Mouse (Mus musculus): ENCODE data around the gene Plcg2. TPM values are rescaled to one million over a fixed set of nuclear protein-coding genes. Genes with fewer than 3 reads are reported as not detected.

The Plcg2 gene
- polyA plus RNA-seq, 1 experiment from 2014 or later, result 1.8 TPM

DNA sequence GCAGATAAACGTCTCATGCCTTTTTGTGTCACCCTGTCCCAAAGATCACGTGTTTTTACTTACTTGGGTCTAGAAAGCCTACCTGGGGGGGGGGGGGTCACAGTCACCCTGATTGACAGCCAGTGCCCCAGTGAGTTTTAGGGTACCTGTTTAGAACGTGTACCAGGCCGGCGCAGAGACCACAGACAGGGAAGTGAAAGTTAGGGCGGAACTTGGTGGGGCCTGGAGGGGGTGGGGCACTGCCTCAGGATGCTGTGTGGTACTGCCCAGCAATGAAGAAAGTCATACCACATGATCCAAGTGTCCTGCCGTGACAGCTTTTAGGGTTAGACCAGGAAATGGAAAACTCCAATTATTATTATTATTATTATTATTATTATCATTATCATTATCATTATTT lies 22.3 kb upstream of the Plcg2 start:
- ATAC-seq (ENCODE audit: low FRiP score) (no peak), DNase-seq (ENCODE audit: low spot score) (no peak)
- no peaks in the 10 kb centered on the region for H3K4me1 ChIP-seq (replicated peaks; ENCODE audit: control insufficient read depth, insufficient read depth, low read length)
- no peak overlapping the region for H3K27ac ChIP-seq (ENCODE audit: low read depth, low read length)
- no peak overlapping the region for H3K4me3 ChIP-seq (ENCODE audit: low read depth, low read length)
- 77% methylated on average over 7 of the region's 7 CpGs for WGBS
- no peak overlapping the region for H3K4me2 ChIP-seq (replicated peaks; ENCODE audit: low read depth, low read length)
- H3K36me3 ChIP-seq (ENCODE audit: control insufficient read depth, insufficient read depth, low read length), result no peaks in the 10 kb centered on the region
- no peak overlapping the region for H3K9ac ChIP-seq (ENCODE audit: low read depth, low read length)
- H3K9me3 ChIP-seq (ENCODE audit: control insufficient read depth, low read length), result no peaks in the 10 kb centered on the region
- no peaks in the 10 kb centered on the region for H3K27me3 ChIP-seq (ENCODE audit: control insufficient read depth, insufficient read depth, low read length)

DNA sequence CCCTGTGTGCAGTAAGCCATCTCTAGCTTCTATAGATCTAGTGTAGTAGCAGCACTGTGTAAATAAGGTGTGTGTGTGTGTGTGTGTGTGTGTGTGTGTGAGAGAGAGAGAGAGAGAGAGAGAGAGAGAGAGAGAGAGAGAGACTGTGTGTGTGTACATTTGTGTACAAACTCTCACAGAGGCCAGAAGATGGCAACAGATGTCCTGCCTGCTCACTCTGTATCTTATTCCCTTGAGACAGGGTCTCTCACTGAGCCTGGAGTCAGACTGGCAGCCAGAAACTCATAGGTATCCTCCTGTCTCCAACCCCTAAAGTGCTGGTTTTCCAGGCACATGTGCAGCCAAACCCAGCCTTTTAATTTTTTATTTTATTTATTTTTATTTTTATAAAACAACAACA lies 20.0 kb upstream of the Plcg2 start:
- no peaks in the 10 kb centered on the region for H3K4me1 ChIP-seq (replicated peaks; ENCODE audit: control insufficient read depth, insufficient read depth, low read length)
- no peak overlapping the region for H3K27ac ChIP-seq (ENCODE audit: low read depth, low read length)
- no peaks in the 10 kb centered on the region for H3K36me3 ChIP-seq (ENCODE audit: control insufficient read depth, insufficient read depth, low read length)
- no peak overlapping the region for H3K4me2 ChIP-seq (replicated peaks; ENCODE audit: low read depth, low read length)
- H3K27me3 ChIP-seq (ENCODE audit: control insufficient read depth, insufficient read depth, low read length), result no peaks in the 10 kb centered on the region
- no peaks in the 10 kb centered on the region for H3K9me3 ChIP-seq (ENCODE audit: control insufficient read depth, low read length)
- no peak overlapping the region for H3K4me3 ChIP-seq (ENCODE audit: low read depth, low read length)
- no peak for DNase-seq (ENCODE audit: low spot score)
- ATAC-seq (ENCODE audit: low FRiP score), result no peak
- H3K9ac ChIP-seq (ENCODE audit: low read depth, low read length), result no peak overlapping the region

DNA sequence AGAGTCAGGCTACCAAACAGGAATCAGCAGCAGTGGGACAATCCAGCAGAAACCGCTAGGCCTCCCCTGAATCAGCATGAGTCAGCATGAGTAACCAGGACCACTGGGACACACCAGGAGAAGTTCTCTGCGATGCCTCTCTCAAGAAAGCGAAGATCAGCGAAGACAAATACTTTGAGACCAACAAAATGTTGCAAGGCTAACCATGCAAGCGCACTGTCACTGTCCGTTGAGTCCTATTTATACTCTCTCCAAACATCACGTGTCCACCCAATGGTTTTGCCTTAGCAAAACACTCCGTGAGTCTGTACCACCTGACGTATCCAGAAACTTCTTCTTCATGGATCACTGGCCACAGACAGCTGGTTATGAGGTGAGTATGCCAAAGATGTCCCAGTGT lies 18.1 kb upstream of the Plcg2 start:
- Histone ChIP-seq H3K27me3 (ENCODE audit: control insufficient read depth, insufficient read depth, low read length) (no peaks in the 10 kb centered on the region), H3K9me3 (ENCODE audit: control insufficient read depth, low read length) (no peaks in the 10 kb centered on the region), H3K9ac (ENCODE audit: low read depth, low read length) (no peak overlapping the region), H3K27ac (ENCODE audit: low read depth, low read length) (no peak overlapping the region), H3K4me3 (ENCODE audit: low read depth, low read length) (no peak overlapping the region), H3K4me1 (replicated peaks; ENCODE audit: control insufficient read depth, insufficient read depth, low read length) (no peaks in the 10 kb centered on the region), H3K4me2 (replicated peaks; ENCODE audit: low read depth, low read length) (no peak overlapping the region), H3K36me3 (ENCODE audit: control insufficient read depth, insufficient read depth, low read length) (no peaks in the 10 kb centered on the region)
- WGBS, result 94% methylated on average over 9 of the region's 9 CpGs
- no peak for ATAC-seq (ENCODE audit: low FRiP score)
- no peak for DNase-seq (ENCODE audit: low spot score)

DNA sequence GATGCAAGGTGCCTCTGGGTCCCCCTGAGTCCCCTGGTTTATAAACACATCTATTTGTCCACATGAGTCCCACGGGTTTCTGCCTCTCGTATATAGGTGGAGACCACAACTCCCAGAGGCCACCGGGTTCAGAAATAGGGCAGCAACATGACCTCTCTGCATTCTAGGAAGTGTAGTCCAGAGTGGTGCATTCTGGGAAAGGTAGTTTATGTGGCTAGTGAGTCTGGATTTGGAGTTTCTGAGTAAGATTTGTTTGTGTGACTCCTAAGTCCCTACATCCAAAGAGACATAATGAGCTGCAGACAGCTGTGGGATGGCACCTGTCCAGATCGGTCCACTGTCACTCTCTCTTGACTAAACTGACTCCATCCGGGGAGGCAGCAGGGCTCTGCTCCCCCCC lies 17.6 kb upstream of the Plcg2 start:
- ATAC-seq (ENCODE audit: low FRiP score) (no peak), DNase-seq (ENCODE audit: low spot score) (no peak)
- Histone ChIP-seq H3K27me3 (ENCODE audit: control insufficient read depth, insufficient read depth, low read length) (no peaks in the 10 kb centered on the region), H3K9me3 (ENCODE audit: control insufficient read depth, low read length) (no peaks in the 10 kb centered on the region), H3K27ac (ENCODE audit: low read depth, low read length) (no peak overlapping the region), H3K4me2 (replicated peaks; ENCODE audit: low read depth, low read length) (no peak overlapping the region), H3K36me3 (ENCODE audit: control insufficient read depth, insufficient read depth, low read length) (no peaks in the 10 kb centered on the region), H3K9ac (ENCODE audit: low read depth, low read length) (no peak overlapping the region), H3K4me1 (replicated peaks; ENCODE audit: control insufficient read depth, insufficient read depth, low read length) (no peaks in the 10 kb centered on the region), H3K4me3 (ENCODE audit: low read depth, low read length) (no peak overlapping the region)
- WGBS, result 80% methylated on average over 5 of the region's 5 CpGs

DNA sequence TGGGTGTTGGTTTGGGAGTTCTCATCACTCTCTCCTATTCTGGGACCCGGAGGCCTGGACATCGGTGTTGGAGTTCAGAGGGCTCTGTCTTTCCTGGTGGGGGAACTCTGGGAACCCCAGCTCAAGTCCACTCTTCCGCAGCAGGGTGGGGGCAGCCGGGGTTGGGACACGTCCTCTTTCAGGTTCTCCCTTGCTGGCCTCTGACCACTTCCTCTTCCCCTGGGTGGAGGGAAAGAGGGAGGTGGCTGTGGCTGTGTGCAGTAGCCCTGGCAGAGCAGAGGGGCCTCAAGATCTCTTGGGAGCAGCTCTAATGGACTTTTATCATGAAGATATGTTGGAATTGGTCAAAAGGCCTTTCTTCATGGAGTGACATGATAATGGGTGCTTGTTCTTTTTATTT lies 16.3 kb upstream of the Plcg2 start:
- ATAC-seq (ENCODE audit: low FRiP score), result no peak
- WGBS, result 88% methylated on average over 5 of the region's 5 CpGs

DNA sequence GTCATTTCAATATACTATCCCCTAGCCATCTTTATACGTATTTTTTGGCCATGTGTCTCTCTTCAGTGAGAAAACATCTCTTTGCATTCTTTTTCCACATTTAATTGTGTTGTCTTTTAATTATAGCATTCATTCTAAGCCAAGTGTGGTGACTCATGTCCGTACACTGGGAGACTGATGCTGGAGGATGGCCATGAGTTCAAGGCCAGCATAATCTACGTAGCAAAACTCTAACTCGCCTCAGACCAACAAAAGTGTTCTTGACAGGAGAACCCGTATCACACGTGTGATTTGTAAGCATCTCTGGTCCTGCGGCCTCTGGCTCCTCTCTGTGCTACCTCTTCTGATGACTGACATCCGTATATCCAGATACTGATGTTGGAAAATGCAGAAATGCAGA lies 13.4 kb upstream of the Plcg2 start:
- no peak for DNase-seq (ENCODE audit: low spot score)
- Histone ChIP-seq H3K36me3 (ENCODE audit: control insufficient read depth, insufficient read depth, low read length) (no peaks in the 10 kb centered on the region), H3K9me3 (ENCODE audit: control insufficient read depth, low read length) (no peaks in the 10 kb centered on the region), H3K4me2 (replicated peaks; ENCODE audit: low read depth, low read length) (no peak overlapping the region), H3K27ac (ENCODE audit: low read depth, low read length) (no peak overlapping the region), H3K27me3 (ENCODE audit: control insufficient read depth, insufficient read depth, low read length) (no peaks in the 10 kb centered on the region), H3K9ac (ENCODE audit: low read depth, low read length) (no peak overlapping the region), H3K4me1 (replicated peaks; ENCODE audit: control insufficient read depth, insufficient read depth, low read length) (no peaks in the 10 kb centered on the region), H3K4me3 (ENCODE audit: low read depth, low read length) (no peak overlapping the region)
- WGBS, result 89% methylated on average over 8 of the region's 8 CpGs
- no peak for ATAC-seq (ENCODE audit: low FRiP score)

More for the DNA sequence above, 16.3 kb upstream of the Plcg2 start:
- H3K4me1 ChIP-seq (replicated peaks; ENCODE audit: control insufficient read depth, insufficient read depth, low read length), result no peaks in the 10 kb centered on the region
- H3K27ac ChIP-seq (ENCODE audit: low read depth, low read length), result no peak overlapping the region
- H3K9me3 ChIP-seq (ENCODE audit: control insufficient read depth, low read length), result no peaks in the 10 kb centered on the region
- DNase-seq (ENCODE audit: low spot score), result no peak
- no peak overlapping the region for H3K4me3 ChIP-seq (ENCODE audit: low read depth, low read length)
- H3K36me3 ChIP-seq (ENCODE audit: control insufficient read depth, insufficient read depth, low read length), result no peaks in the 10 kb centered on the region
- no peaks in the 10 kb centered on the region for H3K27me3 ChIP-seq (ENCODE audit: control insufficient read depth, insufficient read depth, low read length)
- H3K9ac ChIP-seq (ENCODE audit: low read depth, low read length), result no peak overlapping the region
- H3K4me2 ChIP-seq (replicated peaks; ENCODE audit: low read depth, low read length), result no peak overlapping the region

DNA sequence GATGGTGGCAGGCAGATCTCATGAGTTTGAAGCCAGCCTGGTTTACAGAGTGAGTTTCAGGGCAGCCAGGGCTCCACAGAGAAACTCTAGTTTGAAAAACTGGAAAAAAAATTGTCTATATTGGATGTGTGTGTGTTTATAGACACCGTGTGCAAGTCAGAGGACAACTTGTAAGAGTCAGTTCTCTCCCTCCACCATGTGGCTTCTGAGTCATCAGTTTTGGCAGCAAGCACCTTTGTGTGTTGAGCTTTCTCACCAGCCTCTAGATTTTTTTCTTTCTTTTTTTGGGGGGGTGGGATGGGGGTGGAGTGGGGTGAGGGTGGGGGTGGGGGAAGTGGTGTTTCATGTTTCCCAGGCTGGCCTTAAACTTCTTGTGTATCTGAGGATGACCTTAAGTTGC lies 12.8 kb upstream of the Plcg2 start:
- H3K4me2 ChIP-seq (replicated peaks; ENCODE audit: low read depth, low read length), result no peak overlapping the region
- H3K36me3 ChIP-seq (ENCODE audit: control insufficient read depth, insufficient read depth, low read length), result no peaks in the 10 kb centered on the region
- no peaks in the 10 kb centered on the region for H3K9me3 ChIP-seq (ENCODE audit: control insufficient read depth, low read length)
- ATAC-seq (ENCODE audit: low FRiP score) (no peak), DNase-seq (ENCODE audit: low spot score) (no peak)
- H3K4me1 ChIP-seq (replicated peaks; ENCODE audit: control insufficient read depth, insufficient read depth, low read length), result no peaks in the 10 kb centered on the region
- no peak overlapping the region for H3K9ac ChIP-seq (ENCODE audit: low read depth, low read length)
- 86% methylated on average over 1 of the region's 1 CpGs for WGBS
- H3K27ac ChIP-seq (ENCODE audit: low read depth, low read length), result no peak overlapping the region
- no peaks in the 10 kb centered on the region for H3K27me3 ChIP-seq (ENCODE audit: control insufficient read depth, insufficient read depth, low read length)
- H3K4me3 ChIP-seq (ENCODE audit: low read depth, low read length), result no peak overlapping the region

DNA sequence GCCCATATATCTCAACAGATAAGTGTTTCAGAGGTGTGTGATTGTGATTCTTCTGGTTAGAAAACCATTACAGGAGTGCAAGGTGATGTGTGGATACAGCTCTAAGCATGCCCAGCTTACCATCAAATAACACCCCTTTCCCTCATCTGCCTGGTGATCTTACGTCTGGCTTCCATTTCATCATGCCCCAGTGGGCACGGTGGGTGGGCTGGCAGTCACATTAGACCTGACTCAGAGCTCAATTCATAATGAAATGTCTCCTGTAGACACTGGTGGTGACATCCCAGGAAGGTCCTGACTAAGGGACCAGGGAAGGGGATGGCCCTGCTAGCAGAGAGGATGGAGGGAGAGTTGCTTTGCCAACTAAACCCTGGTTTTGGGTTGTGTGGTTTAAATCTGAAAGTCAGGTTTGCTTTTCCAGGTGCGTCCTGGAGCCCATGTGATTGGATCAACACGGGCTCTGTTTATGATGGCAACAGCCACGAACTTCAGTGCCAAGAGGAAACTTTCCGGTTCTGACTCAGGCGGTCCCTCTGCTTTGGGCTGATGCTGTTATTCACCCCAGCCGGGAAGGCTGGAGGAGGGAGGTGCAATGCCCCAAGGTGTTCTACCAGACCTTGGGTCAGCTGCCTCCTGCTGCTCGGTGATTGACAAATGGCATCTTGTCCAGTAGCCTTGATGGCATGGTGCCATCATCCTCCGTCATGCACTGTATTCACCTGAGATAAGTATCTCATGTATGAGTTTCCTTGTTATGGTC lies 9.7 kb upstream of the Plcg2 start:
- H3K4me2 ChIP-seq (replicated peaks; ENCODE audit: low read depth, low read length), result no peak overlapping the region
- H3K4me3 ChIP-seq (ENCODE audit: low read depth, low read length), result no peak overlapping the region
- ATAC-seq (ENCODE audit: low FRiP score), result no peak
- DNase-seq (ENCODE audit: low spot score), result no peak
- 81% methylated on average over 10 of the region's 10 CpGs for WGBS
- no peaks in the 10 kb centered on the region for H3K9me3 ChIP-seq (ENCODE audit: control insufficient read depth, low read length)
- no peaks in the 10 kb centered on the region for H3K4me1 ChIP-seq (replicated peaks; ENCODE audit: control insufficient read depth, insufficient read depth, low read length)
- no peak overlapping the region for H3K9ac ChIP-seq (ENCODE audit: low read depth, low read length)
- no peak overlapping the region for H3K27ac ChIP-seq (ENCODE audit: low read depth, low read length)
- no peaks in the 10 kb centered on the region for H3K36me3 ChIP-seq (ENCODE audit: control insufficient read depth, insufficient read depth, low read length)
- H3K27me3 ChIP-seq (ENCODE audit: control insufficient read depth, insufficient read depth, low read length), result no peaks in the 10 kb centered on the region

DNA sequence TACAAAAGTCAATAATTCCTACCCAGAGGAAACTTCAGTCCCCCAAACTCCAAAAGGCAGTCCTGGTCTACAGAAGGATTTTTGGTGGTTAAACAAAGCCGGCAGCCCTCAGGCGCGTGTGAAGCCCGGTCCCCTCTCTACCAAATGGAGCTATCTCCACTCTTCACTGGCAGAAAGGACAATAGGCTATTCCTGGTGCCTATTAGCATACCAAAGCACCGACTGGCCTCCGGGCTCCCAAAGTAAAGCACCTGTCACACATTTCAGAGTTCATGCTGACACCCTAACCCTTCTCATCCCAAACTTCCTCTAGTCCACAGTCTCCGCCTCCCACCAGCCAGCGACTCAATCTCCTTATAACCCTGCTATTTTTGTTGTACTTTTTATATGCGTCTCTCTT lies 4.5 kb upstream of the Plcg2 start:
- H3K27me3 ChIP-seq (ENCODE audit: control insufficient read depth, insufficient read depth, low read length), result peaks cover 9% of the 10 kb centered on the region
- ATAC-seq (ENCODE audit: low FRiP score) (no peak), DNase-seq (ENCODE audit: low spot score) (no peak)
- no peaks in the 10 kb centered on the region for H3K9me3 ChIP-seq (ENCODE audit: control insufficient read depth, low read length)
- no peak overlapping the region for H3K27ac ChIP-seq (ENCODE audit: low read depth, low read length)
- 13% methylated on average over 9 of the region's 9 CpGs for WGBS
- no peak overlapping the region for H3K4me3 ChIP-seq (ENCODE audit: low read depth, low read length)
- H3K4me1 ChIP-seq (replicated peaks; ENCODE audit: control insufficient read depth, insufficient read depth, low read length), result no peaks in the 10 kb centered on the region
- no peak overlapping the region for H3K4me2 ChIP-seq (replicated peaks; ENCODE audit: low read depth, low read length)
- H3K9ac ChIP-seq (ENCODE audit: low read depth, low read length), result no peak overlapping the region
- no peaks in the 10 kb centered on the region for H3K36me3 ChIP-seq (ENCODE audit: control insufficient read depth, insufficient read depth, low read length)

Measured in hindbrain, embryonic 11.5 days (tissue).